Mouse (Mus musculus) kidney, adult 2 months (tissue): ENCODE results near the gene Smug1. TPM values are rescaled to one million over a fixed set of nuclear protein-coding genes. Genes with fewer than 3 reads are reported as not detected.
A peak's percentile ranks its signal among the peaks of the same experiment; 100 is the strongest.

Experiments
- DNase-seq: peaks from one replicate; pipeline ENCODE4 v3.0.0; 2021
- H3K27ac ChIP-seq: fragments of 200-500 bp; 2 replicates; pipeline ENCODE4 v1.5.1; 2012; ENCODE audit warnings: low read depth, low read length, control low read depth, inconsistent platforms; ENCODE audit not compliant: insufficient read depth
- H3K27me3 ChIP-seq: fragments of 200-500 bp; replicated peaks from 2 replicates; pipeline ENCODE4 v1.6.1; 2012; ENCODE audit warnings: mild to moderate bottlenecking, moderate library complexity, low read length, inconsistent platforms; ENCODE audit not compliant: control insufficient read depth, insufficient read depth
- H3K36me3 ChIP-seq: fragments of 200-500 bp; 2 replicates; pipeline ENCODE4 v1.6.1; 2012; ENCODE audit warnings: mild to moderate bottlenecking, moderate library complexity, low read length, inconsistent platforms; ENCODE audit not compliant: control insufficient read depth, insufficient read depth
- H3K4me1 ChIP-seq: fragments of 200-500 bp; 2 replicates; pipeline ENCODE4 v1.6.1; 2011; ENCODE audit warnings: low read length; ENCODE audit not compliant: control insufficient read depth, insufficient read depth
- H3K4me3 ChIP-seq: fragments of 200-500 bp; 2 replicates; pipeline ENCODE4 v1.5.1; 2011; ENCODE audit warnings: mild to moderate bottlenecking, low read depth, low read length, control low read depth; ENCODE audit not compliant: insufficient read depth
- CTCF ChIP-seq: fragments of 200-500 bp; conservative IDR thresholded peaks from 2 replicates; pipeline ENCODE4 v1.5.1; 2011; ENCODE audit warnings: low read depth, mild to moderate bottlenecking, control low read depth, low read length, moderate library complexity, mixed read lengths; ENCODE audit not compliant: insufficient read depth, insufficient read length
- POLR2A ChIP-seq: fragments of 200-500 bp; IDR thresholded peaks from one replicate; pipeline ENCODE4 v1.6.1; 2011; ENCODE audit warnings: low read depth, low read length, control low read depth
- WGBS: fragments of 180-500 bp; shearing (Covaris S2); methylation state at CpG from one replicate; pipeline ENCODE4 v1.1.7; 2018; 5-methylcytosine and 5-hydroxymethylcytosine counted together
- polyA plus RNA-seq: library from polyadenylated mRNA; depleted of rRNA; stranded (reverse); fragments of >200 nt; gene quantifications from 2 replicates; pipeline ENCODE4 v1.2.3, GENCODE M21; 2012

Smug1 gene
- polyA plus RNA-seq, 1 experiment = 15.5 TPM

GRCm38 (mm10) chr15:103183651-103184610 is 17.0 kb upstream of the Smug1 start:
- Histone ChIP-seq H3K36me3 (no peaks in the 10 kb centered on the region), H3K27ac (no peak overlapping the region), H3K4me3 (no peak overlapping the region), H3K4me1 (no peaks in the 10 kb centered on the region), H3K27me3 (no peaks in the 10 kb centered on the region)
- WGBS = 22% methylated on average over 25 of the region's 25 CpGs
- DNase-seq = no peak
- no peak for TF ChIP-seq POLR2A
- TF ChIP-seq CTCF = no peak

DNA sequence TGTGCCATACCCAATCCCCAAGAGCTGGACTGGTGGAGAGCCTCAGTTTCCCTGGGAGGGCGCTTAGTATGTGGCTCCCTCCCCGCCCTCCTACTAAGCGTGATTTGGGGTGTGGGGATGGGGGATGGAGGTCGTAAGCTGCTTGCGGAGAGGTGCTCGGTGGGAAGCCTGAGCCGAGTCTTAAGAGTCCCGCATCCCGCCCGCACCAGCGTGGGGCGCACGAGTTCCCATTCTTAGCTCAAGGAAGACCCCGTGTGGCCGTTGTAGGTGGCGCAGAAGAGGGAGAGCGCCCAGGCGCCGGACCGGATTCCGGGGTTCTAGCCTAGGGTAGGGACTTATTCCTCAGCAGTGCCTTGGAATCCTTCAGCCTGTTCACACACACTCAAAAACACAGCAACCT is 16.2 kb upstream of the Smug1 start:
- no peak for TF ChIP-seq POLR2A
- TF ChIP-seq CTCF = peak; percentile 55
- WGBS = 1% methylated on average over 21 of the region's 21 CpGs
- Histone ChIP-seq H3K27ac (no peak overlapping the region), H3K27me3 (no peaks in the 10 kb centered on the region), H3K4me1 (no peaks in the 10 kb centered on the region), H3K4me3 (no peak overlapping the region), H3K36me3 (no peaks in the 10 kb centered on the region)
- DNase-seq = peak; percentile 65

DNA sequence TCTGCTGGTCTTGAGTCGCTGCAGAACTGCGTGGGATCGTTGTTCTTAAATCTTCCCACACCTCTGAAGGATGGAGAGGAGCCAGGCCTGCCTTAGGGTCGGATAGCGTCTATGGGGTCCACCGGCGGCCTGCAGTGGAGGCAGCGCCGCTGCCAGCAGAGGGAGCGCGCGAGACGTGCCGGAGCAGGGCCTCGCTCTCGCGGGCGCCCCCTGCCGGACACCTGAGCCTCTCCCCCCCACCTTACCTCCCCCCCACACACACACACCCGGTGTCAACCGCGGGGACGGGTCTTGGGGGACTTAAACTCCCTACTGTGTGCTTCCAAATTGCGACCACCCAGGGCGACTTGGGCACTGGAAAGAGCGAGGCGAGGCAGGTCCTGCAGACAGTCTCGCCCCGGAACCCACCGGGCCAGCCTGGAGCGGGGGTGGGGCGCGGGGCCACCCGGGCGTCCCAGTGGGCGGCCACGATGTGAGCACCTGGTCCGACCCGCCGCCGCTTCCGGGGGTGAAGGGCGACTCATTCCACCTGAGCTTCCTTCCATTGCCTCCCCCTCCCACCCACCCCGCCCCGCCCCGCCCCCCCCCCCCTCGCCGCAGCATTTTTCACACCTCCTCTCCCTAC is 15.4 kb upstream of the Smug1 start:
- WGBS = under 1% methylated on average over 48 of the region's 48 CpGs
- Histone ChIP-seq H3K4me3 (peak overlapping the region; percentile 55), H3K36me3 (no peaks in the 10 kb centered on the region), H3K27me3 (no peaks in the 10 kb centered on the region), H3K4me1 (no peaks in the 10 kb centered on the region), H3K27ac (no peak overlapping the region)
- no peak for TF ChIP-seq POLR2A
- TF ChIP-seq CTCF = peak; percentile 92
- DNase-seq = peak; percentile 76

- Histone ChIP-seq H3K27ac (no peak overlapping the region), H3K36me3 (no peaks in the 10 kb centered on the region), H3K4me3 (no peak overlapping the region), H3K4me1 (no peaks in the 10 kb centered on the region), H3K27me3 (no peaks in the 10 kb centered on the region)
- no peak for DNase-seq
- TF ChIP-seq POLR2A (no peak), CTCF (no peak)
These were observed 13.5 kb upstream of the Smug1 start for GRCm38 (mm10) chr15:103180406-103180805.

DNA sequence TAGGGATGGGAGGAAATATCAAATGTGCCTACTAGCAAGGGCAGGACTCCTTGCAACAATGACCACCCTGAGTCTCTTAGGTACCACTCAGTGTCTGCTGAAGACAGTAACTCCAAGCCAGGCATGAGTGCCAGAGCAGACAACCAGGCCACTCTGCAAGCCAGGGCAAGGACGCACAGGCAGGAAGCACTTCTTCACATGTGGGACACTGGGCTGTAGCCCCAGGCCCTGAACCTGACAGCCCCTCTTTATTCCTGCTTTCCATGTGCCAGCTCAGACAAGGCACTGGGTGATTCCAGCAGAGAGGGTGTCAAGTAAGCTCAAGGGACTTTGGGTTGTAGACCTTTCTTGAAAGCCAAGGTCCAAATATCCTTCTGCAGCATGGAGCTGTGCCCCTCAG is 11.9 kb upstream of the Smug1 start:
- no peaks in the 10 kb centered on the region for H3K36me3 ChIP-seq
- TF ChIP-seq POLR2A (no peak), CTCF (no peak)
- H3K27me3 ChIP-seq = no peaks in the 10 kb centered on the region
- no peak for DNase-seq
- WGBS = 86% methylated on average over 1 of the region's 1 CpGs
- no peak overlapping the region for H3K4me3 ChIP-seq
- no peaks in the 10 kb centered on the region for H3K4me1 ChIP-seq
- H3K27ac ChIP-seq = no peak overlapping the region

- H3K4me3 ChIP-seq = no peak overlapping the region
- no peak overlapping the region for H3K27ac ChIP-seq
- peak; percentile 42 for DNase-seq
- peak; percentile 71 for TF ChIP-seq CTCF
- no peak for TF ChIP-seq POLR2A
- no peaks in the 10 kb centered on the region for H3K36me3 ChIP-seq
- H3K4me1 ChIP-seq = no peaks in the 10 kb centered on the region; the same call in 1 of the 2 replicates
- no peaks in the 10 kb centered on the region for H3K27me3 ChIP-seq
- 20% methylated on average over 12 of the region's 12 CpGs for WGBS
These were observed 11.2 kb upstream of the Smug1 start for GRCm38 (mm10) chr15:103178137-103178536.

DNA sequence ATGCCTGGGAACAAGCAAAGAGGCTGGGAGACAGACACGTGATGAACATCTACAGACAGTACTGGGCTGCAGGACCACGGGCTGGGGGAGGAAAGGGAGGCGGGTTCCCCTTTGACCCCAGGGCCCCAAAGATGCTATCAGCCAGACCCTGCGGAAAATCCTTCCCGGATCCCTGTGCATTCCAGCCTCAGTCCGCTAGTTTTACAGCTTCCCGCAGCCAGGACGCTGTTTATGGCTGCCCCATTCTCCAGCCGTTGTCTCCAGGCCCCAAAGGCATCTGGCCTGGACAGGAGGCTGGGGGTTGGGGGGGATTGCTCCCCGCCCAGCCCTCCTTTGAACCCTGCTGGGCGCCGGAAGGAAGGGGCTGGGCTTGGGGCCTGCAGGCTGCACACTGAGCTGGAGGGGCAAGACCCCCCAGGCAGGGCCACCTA is 10.7 kb upstream of the Smug1 start:
- TF ChIP-seq CTCF = no peak
- no peak for TF ChIP-seq POLR2A

More for the DNA sequence above, 10.7 kb upstream of the Smug1 start:
- WGBS = 22% methylated on average over 12 of the region's 12 CpGs
- no peak overlapping the region for H3K27ac ChIP-seq
- no peak for DNase-seq
- H3K4me3 ChIP-seq = no peak overlapping the region
- H3K36me3 ChIP-seq = no peaks in the 10 kb centered on the region
- no peaks in the 10 kb centered on the region; the same call in 1 of the 2 replicates for H3K4me1 ChIP-seq
- no peaks in the 10 kb centered on the region for H3K27me3 ChIP-seq
